Mouse (Mus musculus): ENCODE measurements at regions not wholly inside any gene's neighbourhood (a gene's known extent, or its start where the extent isn't known, plus 50 kb on each side); places are given as distances from the start of the nearest gene placed in this dataset.

- no peak for TF ChIP-seq CTCF (IDR thresholded peaks at IDR 0.05; ENCODE audit: extremely low read depth, insufficient read depth, insufficient read length, insufficient replicate concordance)
- TF ChIP-seq POLR2A (IDR thresholded peaks at IDR 0.05; ENCODE audit: low read depth, low read length): no peak
Measured at GRCm38 (mm10) chr3:61188662-61189061, 172.8 kb upstream of the Rap2b start.
